Mouse (Mus musculus) forebrain, postnatal 0 days (tissue): ENCODE measurements around the gene Kdm2b. TPM values are rescaled to one million over a fixed set of nuclear protein-coding genes. Genes with fewer than 3 reads are reported as not detected.

ENCODE experiments used
- ATAC-seq: fragments of 200-750 bp; cut with Nextera tagmentation; 2 replicates; pipeline ENCODE4 v1.8.0; 2017; ENCODE audit warnings: mild to moderate bottlenecking, moderate library complexity
- DNase-seq: peaks from one replicate; pipeline ENCODE4 v3.0.0-alpha.2; 2015
- H3K27ac ChIP-seq: fragments of 300-500 bp; sonication (generic); 2 replicates; pipeline ENCODE4 v1.5.1; 2014; ENCODE audit warnings: low read depth, mild to moderate bottlenecking, antibody characterized with exemption, low read length, moderate library complexity, mixed read lengths
- H3K27me3 ChIP-seq: fragments of 300-500 bp; sonication (generic); 2 replicates; pipeline ENCODE4 v1.6.1; 2014; ENCODE audit warnings: mild to moderate bottlenecking, low read length, mixed read lengths; ENCODE audit not compliant: insufficient read depth
- H3K36me3 ChIP-seq: fragments of 300-500 bp; sonication (generic); 2 replicates; pipeline ENCODE4 v1.6.1; 2014; ENCODE audit warnings: mild to moderate bottlenecking, moderate library complexity; ENCODE audit not compliant: insufficient read depth
- H3K4me1 ChIP-seq: fragments of 300-500 bp; sonication (generic); 2 replicates; pipeline ENCODE4 v1.6.1; 2014; ENCODE audit warnings: antibody characterized with exemption; ENCODE audit not compliant: insufficient read depth
- H3K4me2 ChIP-seq: fragments of 300-500 bp; sonication (generic); 2 replicates; pipeline ENCODE4 v1.6.1; 2014; ENCODE audit warnings: low read depth, mild to moderate bottlenecking, moderate library complexity
- H3K4me3 ChIP-seq: fragments of 300-500 bp; sonication (generic); 2 replicates; pipeline ENCODE4 v1.5.1; 2014; ENCODE audit warnings: low read depth, low read length, mixed read lengths
- H3K9ac ChIP-seq: fragments of 300-500 bp; sonication (generic); 2 replicates; pipeline ENCODE4 v1.6.1; 2014; ENCODE audit warnings: mild to moderate bottlenecking
- H3K9me3 ChIP-seq: fragments of 300-500 bp; sonication (generic); 2 replicates; pipeline ENCODE4 v1.6.1; 2016; ENCODE audit warnings: low read length
- CTCF ChIP-seq: sonication (generic); IDR thresholded peaks from 2 replicates; pipeline ENCODE4 v1.5.1; 2016; ENCODE audit warnings: antibody characterized with exemption, control low read depth, low read depth
- WGBS: fragments of 180-500 bp; shearing (Covaris S2); extraction: QIAGEN DNeasy Blood & Tissue Kit; methylation state at CpG from one replicate; pipeline ENCODE4 v1.1.7; 2014; 5-methylcytosine and 5-hydroxymethylcytosine counted together
- polyA plus RNA-seq: library from polyadenylated mRNA; unstranded; fragments of >200 nt; fragmentation: Nextera tagmentation; extraction: Ambion mirVana; gene quantifications from 2 replicates; pipeline ENCODE4 v1.2.1, GENCODE M21; 2015
- total RNA-seq: library from RNA; depleted of rRNA; stranded (reverse); fragments of >200 nt; gene quantifications from 2 replicates; pipeline ENCODE4 v1.2.3, GENCODE M21; 2014

The Kdm2b gene
- total and polyA plus RNA-seq, 2 experiments from 2014 or later, result 91.7 to 127 TPM

- Histone ChIP-seq H3K4me3 (no peak overlapping the region), H3K4me1 (peaks cover 13% of the 10 kb centered on the region), H3K36me3 (no peaks in the 10 kb centered on the region; the same call in 1 of the 2 replicates), H3K27me3 (no peaks in the 10 kb centered on the region), H3K9me3 (no peaks in the 10 kb centered on the region), H3K27ac (no peak overlapping the region), H3K9ac (no peak overlapping the region), H3K4me2 (no peak overlapping the region)
- WGBS, result 74% methylated on average over 5 of the region's 5 CpGs
- DNase-seq (no peak), ATAC-seq (no peak)
- TF ChIP-seq CTCF, result no peak
Measured at GRCm38 (mm10) chr5:122903165-122903564, 86.5 kb downstream of the Kdm2b start.

- H3K27ac ChIP-seq, result no peak overlapping the region
- no peaks in the 10 kb centered on the region; the same call in 1 of the 2 replicates for H3K36me3 ChIP-seq
- no peaks in the 10 kb centered on the region for H3K9me3 ChIP-seq
- no peaks in the 10 kb centered on the region for H3K27me3 ChIP-seq
- DNase-seq (no peak), ATAC-seq (no peak)
- TF ChIP-seq CTCF, result no peak
- no peak overlapping the region for H3K9ac ChIP-seq
- peaks cover 19% of the 10 kb centered on the region for H3K4me1 ChIP-seq
- H3K4me3 ChIP-seq, result no peak overlapping the region
- WGBS, result 79% methylated on average over 6 of the region's 6 CpGs
- no peak overlapping the region for H3K4me2 ChIP-seq
Measured at GRCm38 (mm10) chr5:122902228-122902627, 87.4 kb downstream of the Kdm2b start.

DNA sequence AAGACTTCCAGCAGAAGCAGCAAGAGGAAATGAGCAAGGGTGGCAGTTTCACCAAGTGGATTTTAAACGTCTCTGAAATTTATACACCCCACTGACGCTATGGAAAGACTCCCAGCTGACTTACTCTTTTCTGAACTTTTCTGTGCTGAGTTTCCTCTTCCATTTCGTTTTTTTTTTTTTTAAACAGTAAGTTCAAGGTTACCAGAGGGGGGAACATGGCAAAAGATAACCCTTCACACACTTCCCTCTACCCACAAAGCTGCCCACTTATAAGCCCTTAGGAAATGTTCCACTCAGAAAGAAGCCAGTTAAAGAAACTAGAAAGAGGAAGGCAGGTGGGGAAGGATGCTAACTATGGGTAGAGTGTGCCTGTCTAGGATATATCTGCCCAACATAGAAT, 88.0 kb downstream of the Kdm2b start:
- DNase-seq (no peak), ATAC-seq (no peak)
- no peak for TF ChIP-seq CTCF
- Histone ChIP-seq H3K9ac (no peak overlapping the region), H3K27ac (0 out of 2 replicates have a peak overlapping the region, but pooled peaks have one; percentile 87), H3K36me3 (no peaks in the 10 kb centered on the region; the same call in 1 of the 2 replicates), H3K4me1 (peaks cover 19% of the 10 kb centered on the region), H3K4me2 (no peak overlapping the region), H3K9me3 (no peaks in the 10 kb centered on the region), H3K4me3 (no peak overlapping the region), H3K27me3 (no peaks in the 10 kb centered on the region)
- 62% methylated on average over 3 of the region's 3 CpGs for WGBS

- ATAC-seq, result no peak
Measured at GRCm38 (mm10) chr5:122901179-122901578, 88.4 kb downstream of the Kdm2b start.

DNA sequence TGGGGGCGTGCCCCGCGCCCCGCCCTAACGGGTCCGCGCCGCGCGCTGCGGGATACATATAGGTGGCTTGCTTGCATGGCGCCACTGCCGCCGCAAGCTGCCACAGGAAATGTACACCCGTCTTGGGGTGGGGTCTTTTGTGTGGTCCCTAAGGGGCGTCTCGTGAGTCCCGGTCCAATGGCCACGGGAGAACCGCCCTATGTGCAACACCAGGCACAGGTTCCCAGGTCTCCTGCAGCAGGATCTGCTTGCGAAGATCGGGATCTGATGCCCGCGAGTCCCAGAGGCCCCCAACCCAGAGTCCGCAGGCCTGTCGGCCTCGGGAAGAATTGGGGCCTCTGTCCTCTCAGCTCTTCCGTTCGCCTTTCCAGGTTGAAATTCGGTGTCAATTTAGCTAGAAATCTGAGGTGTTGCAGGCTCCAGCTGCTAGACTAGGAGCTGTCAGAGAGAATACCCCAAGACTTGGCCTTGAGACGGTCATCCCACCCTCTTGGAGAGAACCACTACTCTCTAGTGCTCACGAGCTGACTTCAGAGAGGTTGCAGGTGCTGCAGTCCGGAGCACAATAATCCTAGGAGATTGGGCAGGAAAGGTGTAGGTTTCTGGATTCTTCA, 89.0 kb downstream of the Kdm2b start:
- peak overlapping the region; percentile 93 for H3K4me3 ChIP-seq
- peak overlapping the region; percentile 68 for H3K9ac ChIP-seq
- WGBS, result 2% methylated on average over 33 of the region's 33 CpGs
- no peaks in the 10 kb centered on the region; the same call in 1 of the 2 replicates for H3K36me3 ChIP-seq
- TF ChIP-seq CTCF, result no peak
- no peaks in the 10 kb centered on the region for H3K27me3 ChIP-seq
- ATAC-seq (no peak; the same call in 1 of the 2 replicates), DNase-seq (no peak)
- no peaks in the 10 kb centered on the region for H3K9me3 ChIP-seq
- peak overlapping the region; percentile 71 for H3K4me2 ChIP-seq
- H3K4me1 ChIP-seq, result peaks cover 19% of the 10 kb centered on the region
- peak overlapping the region; percentile 87 for H3K27ac ChIP-seq

More at GRCm38 (mm10) chr5:122901179-122901578, 88.4 kb downstream of the Kdm2b start:
- WGBS, result 56% methylated on average over 11 of the region's 11 CpGs
- H3K36me3 ChIP-seq, result no peaks in the 10 kb centered on the region; the same call in 1 of the 2 replicates
- H3K27me3 ChIP-seq, result no peaks in the 10 kb centered on the region
- peak overlapping the region; percentile 71 for H3K4me2 ChIP-seq
- H3K9ac ChIP-seq, result peak overlapping the region; percentile 68
- peaks cover 19% of the 10 kb centered on the region for H3K4me1 ChIP-seq
- no peak for DNase-seq
- H3K27ac ChIP-seq, result peak overlapping the region; percentile 87
- no peak for TF ChIP-seq CTCF
- peak overlapping the region; percentile 93 for H3K4me3 ChIP-seq
- no peaks in the 10 kb centered on the region for H3K9me3 ChIP-seq

DNA sequence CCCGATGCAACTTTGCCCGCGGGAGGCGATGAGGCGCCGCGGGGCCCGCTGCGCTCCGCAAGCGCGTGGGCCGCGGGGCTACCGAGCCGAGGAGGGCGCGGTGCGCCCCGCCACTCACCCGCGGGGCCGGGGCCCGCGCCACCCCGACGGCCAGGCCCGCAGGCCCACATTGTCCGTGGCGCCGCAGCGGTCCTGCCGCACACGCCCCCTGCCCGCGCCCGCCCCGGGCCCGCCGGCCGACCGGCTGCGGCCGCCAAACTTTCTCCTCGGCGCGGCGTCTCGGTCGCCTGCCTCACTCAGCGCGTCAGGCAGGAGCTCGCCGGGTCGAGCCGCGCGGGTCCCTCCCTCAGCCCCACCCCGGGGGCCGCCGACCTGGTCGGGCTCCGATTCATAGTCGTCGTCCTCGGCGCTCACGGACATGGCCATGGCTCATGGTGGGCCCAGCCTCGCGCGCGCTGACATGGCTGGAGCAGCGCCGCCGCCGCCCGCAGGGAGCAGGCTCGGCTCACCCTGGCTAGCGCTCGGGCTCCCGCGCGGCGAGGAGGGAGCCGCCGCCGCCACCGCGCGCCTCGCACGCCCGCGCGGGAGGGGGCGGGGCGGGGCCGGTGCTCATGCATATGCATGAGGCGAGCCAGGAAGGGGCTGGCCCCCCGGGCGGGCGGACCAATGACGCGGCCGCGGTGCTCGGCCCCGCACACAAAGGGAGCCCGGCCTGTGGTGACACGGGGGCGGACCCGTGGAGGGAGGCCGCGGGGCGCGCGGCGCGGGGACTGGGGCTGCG, 89.7 kb downstream of the Kdm2b start:
- peak; percentile 30; the same call in 1 of the 2 replicates for TF ChIP-seq CTCF
- H3K4me1 ChIP-seq, result peaks cover 19% of the 10 kb centered on the region
- no peaks in the 10 kb centered on the region; the same call in 1 of the 2 replicates for H3K36me3 ChIP-seq
- peak overlapping the region; percentile 87 for H3K27ac ChIP-seq
- no peaks in the 10 kb centered on the region for H3K27me3 ChIP-seq
- WGBS, result under 1% methylated on average over 92 of the region's 120 CpGs
- peak overlapping the region; percentile 71 for H3K4me2 ChIP-seq
- H3K9ac ChIP-seq, result peak overlapping the region; percentile 68
- H3K9me3 ChIP-seq, result no peaks in the 10 kb centered on the region
- DNase-seq (peak; percentile 95), ATAC-seq (peak; percentile 97)
- H3K4me3 ChIP-seq, result peak overlapping the region; percentile 93
